Mouse (Mus musculus) liver (tissue): ENCODE measurements around the gene Ccpg1.

Source experiments
- DNase-seq: peaks from one replicate; pipeline ENCODE4 v3.0.0-alpha.2; 2020; ENCODE audit warnings: mixed read lengths

The Ccpg1 gene

GRCm38 (mm10) chr9:72996806-72997205 lies 11.6 kb downstream of the Ccpg1 start:
- no peak for DNase-seq

GRCm38 (mm10) chr9:73000487-73000886 lies 15.3 kb downstream of the Ccpg1 start:
- DNase-seq, result no peak

DNA sequence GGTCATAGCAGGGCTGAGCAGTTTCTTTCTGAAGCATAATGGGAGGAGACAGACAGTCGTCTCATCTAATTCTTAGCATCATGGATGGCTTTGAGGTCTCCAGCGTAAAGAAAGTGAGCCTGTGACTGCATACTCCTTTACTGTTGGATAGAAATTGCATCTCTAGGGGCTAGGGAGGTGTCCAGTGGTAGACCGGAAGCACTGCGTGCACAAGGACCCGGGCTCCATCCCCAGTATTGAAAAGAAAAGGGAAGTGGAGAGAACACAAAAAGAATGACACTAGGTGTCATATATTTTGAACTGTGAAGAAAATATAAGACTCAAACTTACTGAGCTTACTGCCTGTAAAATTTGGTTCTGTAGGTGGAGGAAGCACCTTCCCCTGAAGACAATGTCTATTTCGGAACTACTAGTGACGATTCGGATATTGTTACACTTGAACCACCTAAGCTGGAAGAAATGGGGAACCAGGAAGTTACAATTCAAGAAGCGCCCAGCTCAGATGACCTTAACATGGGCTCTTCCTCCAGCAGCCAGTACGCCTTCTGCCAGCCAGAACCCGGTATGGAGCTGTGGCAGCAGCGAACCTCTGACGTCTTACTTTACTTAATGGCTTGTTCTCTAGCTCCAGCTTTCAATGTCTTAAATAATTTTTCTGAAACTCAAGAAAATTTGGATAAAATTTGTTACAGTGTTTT lies 16.2 kb downstream of the Ccpg1 start:
- DNase-seq, result no peak

DNA sequence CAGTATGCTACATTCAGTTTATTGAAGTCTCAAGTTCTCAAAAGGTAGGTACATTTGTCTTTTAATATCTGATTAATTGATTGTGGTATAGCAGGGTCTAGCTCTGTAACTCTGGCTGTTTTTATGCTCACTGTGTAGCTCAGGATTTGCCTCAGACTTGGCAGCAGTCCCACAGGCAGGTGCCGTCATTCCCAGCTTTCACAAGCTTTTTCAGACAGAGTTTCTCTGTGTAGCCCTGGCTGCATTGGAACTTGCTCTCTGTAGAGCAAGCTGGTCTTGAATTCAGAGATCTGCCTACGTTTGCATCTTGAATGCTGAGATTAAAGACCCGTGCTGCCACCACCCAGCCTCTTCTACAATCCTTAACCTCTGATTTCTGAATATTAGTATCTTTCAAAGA lies 16.9 kb downstream of the Ccpg1 start:
- DNase-seq, result no peak

DNA sequence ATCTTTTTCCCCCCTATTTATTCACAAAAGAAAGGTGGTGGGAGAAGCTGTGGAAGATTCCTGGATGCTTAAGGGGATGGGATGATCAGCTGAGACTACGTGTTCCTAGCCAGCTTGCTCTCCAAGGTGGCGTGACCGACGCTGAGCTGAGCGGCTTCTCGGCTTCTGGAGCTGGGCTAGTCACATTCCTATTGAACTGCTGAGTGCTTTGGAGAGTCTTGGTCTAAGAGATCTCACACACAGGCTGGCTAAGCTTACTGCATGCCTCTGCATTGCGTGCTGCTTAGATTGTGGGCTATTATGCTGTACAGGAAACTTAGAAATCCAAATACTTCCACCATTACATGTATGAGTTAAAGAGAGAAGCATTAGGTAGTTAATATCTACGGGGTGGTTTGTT lies 18.8 kb downstream of the Ccpg1 start:
- no peak for DNase-seq

- DNase-seq, result no peak
These were observed 19.9 kb downstream of the Ccpg1 start for GRCm38 (mm10) chr9:73005106-73005505.

DNA sequence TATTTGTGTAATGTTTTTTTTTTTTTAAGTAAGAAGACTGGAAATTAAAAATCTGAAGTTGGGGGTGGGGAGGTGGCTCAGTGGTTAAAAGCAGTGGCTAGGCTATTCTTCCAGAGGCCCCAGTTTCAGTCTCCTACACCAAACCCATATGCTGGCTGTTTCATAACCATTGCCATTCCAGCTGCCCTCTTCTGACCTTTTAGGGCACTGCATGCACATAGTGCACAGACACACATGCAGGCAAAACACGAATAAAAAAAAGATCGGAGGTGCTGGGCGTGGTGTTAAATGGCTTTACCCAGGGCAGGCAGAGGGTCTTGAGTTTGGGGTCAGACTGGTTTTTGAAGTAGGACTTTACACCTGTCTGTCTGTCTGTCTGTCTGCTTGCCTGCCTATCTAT lies 20.9 kb downstream of the Ccpg1 start:
- no peak for DNase-seq

- no peak for DNase-seq
These were observed 23.2 kb downstream of the Ccpg1 start for GRCm38 (mm10) chr9:73008384-73008783.

GRCm38 (mm10) chr9:73012629-73013028 lies 27.4 kb downstream of the Ccpg1 start:
- DNase-seq, result no peak

DNA sequence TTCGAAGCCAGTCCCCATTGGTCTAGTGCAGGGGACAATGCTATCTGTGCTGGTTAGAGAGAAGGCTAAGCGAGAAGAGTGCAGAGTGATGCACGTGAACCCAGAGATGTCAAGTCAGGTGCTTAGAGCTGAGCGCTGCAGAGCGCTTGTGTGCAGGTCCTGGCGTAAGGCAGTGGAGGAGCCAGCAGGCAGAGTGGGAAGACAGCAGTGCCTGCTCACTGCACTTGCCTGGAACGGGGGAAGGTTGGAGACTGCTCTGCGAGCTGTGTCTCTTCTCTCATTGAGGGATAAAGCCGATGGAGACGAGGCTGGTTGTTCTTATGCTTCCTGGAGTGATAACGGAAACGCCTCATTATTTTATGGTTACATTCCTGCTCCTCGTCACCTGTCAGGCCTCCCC lies 29.5 kb downstream of the Ccpg1 start:
- no peak for DNase-seq

DNA sequence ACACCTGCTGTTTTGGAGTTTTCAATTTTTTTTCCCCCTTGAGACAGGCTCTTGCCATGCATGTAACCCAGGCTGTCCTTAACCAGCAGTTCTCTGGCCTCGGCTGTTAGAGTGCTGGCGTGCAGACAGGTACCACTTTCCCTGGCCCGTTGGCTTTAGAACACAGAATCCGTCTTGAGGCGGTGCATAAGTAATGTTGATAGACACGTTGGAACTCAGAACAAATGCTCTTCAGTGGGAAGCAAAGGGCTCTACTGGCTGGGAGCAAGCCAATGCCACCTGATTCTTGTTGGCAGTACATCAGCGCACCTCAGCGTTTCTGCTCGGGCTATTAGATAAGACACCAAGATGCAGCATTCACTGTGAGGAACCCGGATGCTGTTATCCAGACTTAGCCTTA lies 34.6 kb downstream of the Ccpg1 start:
- no peak for DNase-seq

DNA sequence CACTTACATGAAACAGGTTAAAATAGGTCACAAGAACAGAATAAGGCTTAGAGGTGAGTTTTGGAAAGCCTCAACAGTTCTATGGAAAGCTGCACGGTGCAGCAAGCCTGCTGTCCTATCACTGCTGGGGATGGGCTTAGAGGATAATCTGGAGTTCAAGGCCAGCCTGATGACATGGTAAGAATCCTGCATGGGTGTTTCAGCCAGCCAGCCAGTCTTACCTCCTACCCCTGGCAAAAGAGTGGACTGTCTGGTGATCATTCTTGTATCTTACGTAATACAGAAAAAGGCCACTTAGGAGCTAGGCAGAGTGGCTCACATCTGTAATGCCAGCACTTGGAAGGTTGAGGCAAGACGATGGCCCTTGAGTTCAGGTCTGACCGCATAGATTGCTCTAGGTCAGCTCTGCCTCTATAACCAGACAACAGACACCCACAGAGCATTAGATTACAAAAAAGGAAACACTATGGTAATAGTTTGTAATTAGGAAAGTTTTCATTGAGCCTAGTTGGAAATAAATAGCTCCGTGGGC lies 35.4 kb downstream of the Ccpg1 start:
- no peak for DNase-seq

- no peak for DNase-seq
These were observed 40.8 kb downstream of the Ccpg1 start for GRCm38 (mm10) chr9:73025818-73026636.

- no peak for DNase-seq
These were observed 45.2 kb downstream of the Ccpg1 start for GRCm38 (mm10) chr9:73030443-73030842.

DNA sequence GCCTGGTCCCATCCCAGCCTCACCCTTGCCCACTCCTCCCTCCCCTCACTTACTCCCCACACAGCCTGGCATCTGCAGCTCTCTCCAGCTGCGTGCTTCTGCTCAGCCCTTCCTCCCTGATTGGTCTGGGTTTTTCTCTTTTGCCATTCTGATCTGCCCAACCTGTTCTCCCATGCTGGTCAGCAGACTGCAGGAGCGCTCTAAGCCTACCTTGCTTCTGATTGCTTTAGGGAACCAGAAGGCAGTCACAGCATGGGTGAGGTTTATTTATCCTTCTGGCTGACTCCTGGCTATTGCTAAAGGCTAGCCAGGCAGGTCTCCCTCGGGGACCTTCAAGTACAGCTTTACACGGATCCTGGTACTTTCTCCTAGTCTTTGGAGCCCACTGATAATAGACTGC lies 46.2 kb downstream of the Ccpg1 start:
- no peak for DNase-seq

GRCm38 (mm10) chr9:73033406-73033805 lies 48.2 kb downstream of the Ccpg1 start:
- DNase-seq, result no peak

- DNase-seq, result peak; percentile 90
These were observed 54.2 kb downstream of the Ccpg1 start for GRCm38 (mm10) chr9:73039222-73039945.

- no peak for DNase-seq
These were observed 54.9 kb downstream of the Ccpg1 start, which contains the start of gene Pigb for GRCm38 (mm10) chr9:73040080-73040479. Pigb (minus strand) TSS chr9:73040378.

DNA sequence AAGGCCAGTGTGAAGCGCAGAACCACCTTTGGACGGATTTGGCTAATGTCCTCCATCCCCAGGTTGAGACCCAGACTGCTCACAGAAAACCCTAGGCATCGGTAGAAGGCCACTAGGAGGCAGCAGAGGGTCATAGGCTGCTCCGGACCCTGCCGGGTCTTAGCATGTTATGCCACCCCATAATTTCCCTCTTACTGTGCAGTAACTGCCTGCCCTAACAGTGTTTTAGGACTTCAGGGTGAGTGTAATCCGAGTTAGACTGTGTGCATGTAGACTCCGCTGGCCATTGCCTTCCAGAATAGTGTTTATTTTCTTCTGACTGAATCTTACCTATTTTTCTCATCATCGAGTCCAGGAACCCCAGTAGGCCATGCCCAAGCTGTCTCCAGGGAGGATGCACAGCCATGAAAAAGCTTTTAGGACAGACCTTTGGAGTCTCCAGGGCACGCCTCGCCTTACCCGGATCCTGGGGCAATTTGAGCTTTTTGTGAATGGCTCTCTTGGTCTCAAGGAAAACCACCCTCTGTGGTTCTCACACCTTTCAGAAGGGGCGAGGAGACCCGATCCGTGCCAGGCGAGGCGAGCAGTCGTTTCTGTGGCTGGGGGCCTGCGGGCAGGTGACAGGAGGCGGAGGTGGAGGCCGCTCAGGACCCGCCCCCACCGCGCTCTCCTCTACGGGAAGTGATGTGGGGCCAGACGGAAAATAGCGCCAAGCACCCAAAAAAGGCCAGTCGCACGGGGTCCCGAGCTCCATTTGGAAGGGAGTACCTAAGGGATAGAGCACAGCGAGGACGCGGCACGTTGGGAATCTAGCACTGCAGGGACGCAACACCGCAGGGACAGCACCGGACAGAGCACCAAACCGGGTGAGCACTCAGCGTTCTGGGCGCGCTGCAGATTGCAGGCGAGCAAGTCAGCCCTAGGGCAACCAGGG lies 59.2 kb downstream of the Ccpg1 start, which contains the start of gene Rab27a:
Rab27a (plus strand) TSS at position 709 of the 934 bp plus-strand sequence.
- peak; percentile 83 for DNase-seq

- DNase-seq, result no peak
These were observed 60.0 kb downstream of the Ccpg1 start for GRCm38 (mm10) chr9:73045204-73045603.

- DNase-seq, result no peak
These were observed 60.5 kb downstream of the Ccpg1 start for GRCm38 (mm10) chr9:73045711-73046110.

- DNase-seq, result no peak
These were observed 62.7 kb downstream of the Ccpg1 start for GRCm38 (mm10) chr9:73047906-73048305.
